Mouse (Mus musculus) layer of hippocampus, adult 18-20 months (tissue): ENCODE data around the gene Phf2. TPM values are rescaled to one million over a fixed set of nuclear protein-coding genes. Genes with fewer than 3 reads are reported as not detected.
A peak's percentile ranks its signal among the peaks of the same experiment; 100 is the strongest.

Experiments used
- DNase-seq, 2 experiments: peaks; one replicate each; pipeline ENCODE4 v3.0.0; 2022; ENCODE audit warnings: low spot score in 2 of 2
- total RNA-seq, 2 experiments: library from RNA; stranded (reverse); gene quantifications; 2 replicates each; pipeline ENCODE4 v1.2.3; 2021

The Phf2 gene
- total RNA-seq, 2 experiments from 2014 or later: 41.0 to 41.7 TPM

DNA sequence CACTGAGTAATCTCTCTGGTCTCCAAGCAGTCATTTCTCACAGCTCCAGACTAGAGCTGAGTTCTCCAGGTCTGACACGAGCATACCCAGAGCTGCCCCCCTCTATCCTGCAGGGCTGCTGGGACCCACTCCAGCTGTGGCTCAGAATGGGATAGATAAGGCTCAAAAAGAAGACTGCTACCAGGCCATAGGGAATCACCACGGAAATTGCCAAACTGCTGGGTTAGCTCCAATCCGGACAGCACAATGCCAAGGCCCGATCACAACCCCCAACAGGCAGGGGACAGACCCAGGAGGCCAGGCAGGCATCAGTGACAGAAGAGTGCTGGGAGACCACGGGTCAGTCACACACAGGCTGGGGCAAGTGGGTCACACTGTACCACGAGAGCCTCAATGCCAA lies 12.9 kb downstream of the Phf2 start:
- no peak for DNase-seq

DNA sequence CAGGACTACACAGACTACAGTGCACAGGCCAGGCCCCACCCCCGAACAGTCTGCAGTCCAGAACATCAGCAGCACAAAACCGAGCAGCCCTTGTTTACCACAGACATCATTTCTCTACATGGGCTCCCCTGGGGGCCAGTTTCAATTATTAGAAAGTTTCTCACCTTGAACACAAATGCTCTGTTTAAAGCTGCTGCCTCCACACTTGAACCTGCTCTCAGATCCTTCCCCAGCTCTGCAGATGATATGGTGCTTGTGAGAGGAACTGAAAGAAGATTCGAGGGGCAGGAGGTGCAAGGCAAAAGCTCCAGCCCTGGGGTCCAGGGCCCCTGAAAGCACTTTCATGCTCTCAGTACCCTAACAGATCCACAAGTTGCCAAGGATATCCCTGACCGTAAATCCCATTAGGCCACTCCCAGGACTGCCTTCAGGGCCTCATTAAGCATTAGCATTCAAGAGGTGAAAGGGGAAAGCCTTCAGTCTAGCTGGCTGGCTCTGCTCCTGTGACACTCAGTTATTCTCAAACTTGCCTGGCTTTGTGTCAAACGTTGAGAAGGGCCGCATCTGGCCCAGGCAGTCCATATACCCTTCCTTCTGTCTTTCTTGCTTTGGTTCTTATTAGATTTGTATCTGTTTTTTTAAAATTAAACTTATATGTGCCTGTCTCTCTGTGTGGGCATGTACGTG lies 13.5 kb downstream of the Phf2 start:
- no peak for DNase-seq

DNA sequence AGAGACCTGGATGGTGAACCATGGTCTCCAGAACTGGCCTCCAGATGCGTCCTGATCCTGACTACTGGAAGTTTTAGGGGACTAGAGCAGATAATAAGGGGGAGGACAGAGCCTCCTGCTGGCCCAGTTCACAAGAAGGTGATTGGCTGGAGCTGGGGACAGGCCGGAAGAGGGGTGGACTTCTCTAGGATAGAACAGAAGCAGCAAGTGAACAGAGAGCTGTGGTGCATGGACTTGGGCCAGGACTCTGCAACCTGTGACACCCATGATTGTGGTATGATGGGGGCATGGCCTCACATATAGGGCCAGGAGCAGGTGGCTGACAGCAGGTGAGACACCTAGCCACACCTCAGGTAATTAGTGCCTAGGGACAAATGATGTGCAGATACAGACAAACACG lies 17.0 kb downstream of the Phf2 start:
- no peak for DNase-seq

DNA sequence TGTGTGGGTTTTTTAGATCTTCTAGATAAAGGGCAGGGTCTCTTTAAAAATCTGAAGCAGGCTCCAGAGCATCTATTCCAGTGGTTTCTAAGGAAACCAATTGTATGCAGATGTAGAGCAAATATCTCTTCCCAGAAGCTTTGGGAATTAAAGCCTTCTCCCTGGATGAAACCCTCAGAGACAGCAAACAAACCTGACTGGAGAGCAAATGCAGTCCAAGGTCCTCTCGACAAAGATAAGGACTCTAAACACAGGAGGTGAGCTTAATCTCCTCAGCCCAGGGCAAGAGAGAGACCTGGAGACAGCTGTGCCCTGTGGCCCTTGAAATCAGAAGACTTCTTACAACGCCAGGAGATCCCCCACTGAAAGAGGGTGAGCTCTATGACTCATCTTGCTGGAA lies 17.4 kb downstream of the Phf2 start:
- DNase-seq: no peak

DNA sequence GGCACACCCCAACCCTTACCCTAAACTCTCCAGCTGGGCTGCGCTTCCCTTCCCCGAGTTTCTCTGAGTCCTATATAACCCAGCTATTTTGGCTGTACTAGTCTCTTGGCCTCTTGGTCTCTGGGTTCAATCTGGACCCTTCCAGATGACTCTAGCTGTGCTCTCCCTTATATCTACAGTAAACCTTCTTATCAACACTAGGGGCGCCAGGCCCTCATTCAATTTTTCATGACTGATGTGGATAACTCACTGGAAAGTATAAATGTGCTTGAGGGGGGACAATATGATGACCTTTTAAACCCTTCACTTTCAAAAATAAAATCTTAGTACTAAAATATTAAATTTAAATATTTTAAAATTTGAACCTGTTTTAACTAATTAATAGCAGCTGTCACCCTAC lies 18.1 kb downstream of the Phf2 start:
- no peak for DNase-seq

DNA sequence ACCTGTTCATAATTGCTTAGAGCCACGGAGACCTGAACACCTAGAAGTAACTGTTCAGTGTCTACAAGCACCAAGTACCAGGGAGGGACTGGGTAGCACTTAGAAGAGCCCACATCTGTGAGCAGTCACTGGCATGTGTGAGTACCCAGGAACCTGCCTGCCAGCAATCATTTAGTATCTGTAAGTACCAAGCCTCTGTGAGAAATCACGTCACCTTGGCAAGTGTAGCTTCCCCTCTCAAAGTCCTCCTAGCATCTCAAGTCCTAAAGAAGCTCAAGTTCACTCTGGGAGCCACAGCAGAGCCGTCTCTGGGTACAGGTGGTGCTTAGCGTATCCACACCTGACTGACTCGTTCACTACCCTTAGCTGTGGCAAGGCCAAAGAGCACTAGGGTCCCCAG lies 19.2 kb downstream of the Phf2 start:
- no peak for DNase-seq

DNA sequence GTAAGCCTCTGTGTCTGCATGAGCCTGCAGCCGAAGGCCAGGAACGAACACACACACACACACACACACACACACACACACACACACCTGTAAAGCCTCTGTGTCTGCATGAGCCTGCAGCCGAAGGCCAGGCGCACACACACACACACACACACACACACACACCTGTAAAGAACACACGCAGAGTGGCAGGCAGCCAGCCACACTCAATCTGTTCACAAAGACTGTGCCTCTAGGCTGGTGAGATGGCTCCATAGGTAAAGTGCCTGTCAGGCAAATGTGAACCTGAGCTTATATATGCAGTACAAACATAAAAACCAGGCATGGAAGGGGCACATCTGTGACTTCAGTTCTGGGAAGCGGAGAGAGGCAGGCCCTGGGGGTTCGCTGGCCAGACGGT lies 20.1 kb downstream of the Phf2 start:
- no peak for DNase-seq

DNA sequence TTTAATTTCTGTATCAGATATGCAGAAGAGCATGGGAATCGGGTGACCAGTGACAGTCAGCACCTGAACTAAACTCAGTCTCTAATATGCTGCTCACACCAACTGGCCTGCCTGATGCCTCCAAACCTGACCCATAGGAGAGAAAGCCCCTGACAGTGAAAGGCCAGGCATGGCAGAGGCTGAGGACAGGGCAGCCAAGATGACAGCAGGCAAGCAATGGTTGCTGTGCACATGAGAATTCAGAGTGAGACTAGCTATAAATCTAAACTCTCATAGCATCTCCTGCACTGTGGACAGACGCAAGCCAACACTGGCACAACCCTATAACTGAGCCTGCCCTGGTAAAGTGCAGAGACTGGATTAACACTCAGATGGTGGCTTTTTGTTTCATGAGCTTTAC lies 20.6 kb downstream of the Phf2 start:
- DNase-seq: no peak

DNA sequence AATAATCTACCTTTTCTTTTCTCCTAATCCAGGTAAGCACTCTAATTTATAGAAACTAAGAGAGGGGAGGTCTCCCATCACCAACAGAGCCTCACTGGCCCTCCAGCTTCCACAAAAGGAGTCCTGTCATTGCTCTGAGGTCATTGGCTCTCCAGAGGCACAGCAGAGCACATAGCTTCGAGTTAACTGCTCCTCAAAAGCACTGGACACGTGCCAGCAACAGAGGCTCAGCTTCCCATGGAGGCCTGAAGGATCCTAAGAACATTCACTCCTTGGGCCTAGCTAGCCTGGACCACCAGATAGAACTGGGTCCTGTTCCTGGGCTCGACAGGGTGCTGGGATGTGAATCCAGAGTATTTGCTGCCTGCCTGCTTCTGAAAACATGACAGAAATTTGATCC lies 21.8 kb downstream of the Phf2 start:
- DNase-seq: no peak

DNA sequence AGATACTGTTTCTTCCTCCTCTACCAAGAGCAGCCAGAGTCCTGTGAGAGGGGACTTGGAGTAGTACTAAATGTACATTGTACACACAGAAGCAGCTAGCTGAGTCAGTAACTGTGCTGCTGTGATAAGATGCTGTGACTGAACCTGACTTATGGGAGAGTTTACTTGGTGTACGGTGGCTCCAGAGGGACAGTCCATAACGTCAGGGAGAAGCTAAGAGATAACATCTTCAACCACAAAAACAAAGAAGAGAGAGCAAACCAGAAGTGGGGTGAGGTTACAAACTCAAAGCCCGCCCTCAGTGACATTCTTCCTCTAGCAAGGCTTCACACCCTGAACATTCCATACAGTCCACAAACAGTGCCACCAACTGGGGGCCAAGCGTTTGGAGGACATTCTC lies 25.6 kb downstream of the Phf2 start:
- no peak for DNase-seq

DNA sequence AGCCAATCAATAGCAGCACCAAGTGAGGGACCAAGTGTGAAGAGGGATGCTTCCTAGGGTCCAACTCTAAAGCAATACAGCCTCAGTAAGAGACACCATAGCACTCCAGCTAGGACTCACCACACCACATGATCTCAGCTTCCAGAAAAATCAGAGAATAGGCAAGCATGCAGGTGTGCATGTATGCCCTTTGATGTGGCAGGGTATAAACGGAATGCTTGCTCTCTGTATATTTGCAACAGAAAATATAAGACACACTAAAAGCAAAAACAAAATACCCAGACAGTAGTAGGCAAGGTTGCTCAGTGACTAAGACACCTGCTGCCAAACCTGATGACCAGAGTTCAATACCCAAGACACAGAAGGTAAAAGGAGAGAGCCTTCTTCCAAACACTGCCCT lies 27.4 kb downstream of the Phf2 start:
- no peak for DNase-seq

DNA sequence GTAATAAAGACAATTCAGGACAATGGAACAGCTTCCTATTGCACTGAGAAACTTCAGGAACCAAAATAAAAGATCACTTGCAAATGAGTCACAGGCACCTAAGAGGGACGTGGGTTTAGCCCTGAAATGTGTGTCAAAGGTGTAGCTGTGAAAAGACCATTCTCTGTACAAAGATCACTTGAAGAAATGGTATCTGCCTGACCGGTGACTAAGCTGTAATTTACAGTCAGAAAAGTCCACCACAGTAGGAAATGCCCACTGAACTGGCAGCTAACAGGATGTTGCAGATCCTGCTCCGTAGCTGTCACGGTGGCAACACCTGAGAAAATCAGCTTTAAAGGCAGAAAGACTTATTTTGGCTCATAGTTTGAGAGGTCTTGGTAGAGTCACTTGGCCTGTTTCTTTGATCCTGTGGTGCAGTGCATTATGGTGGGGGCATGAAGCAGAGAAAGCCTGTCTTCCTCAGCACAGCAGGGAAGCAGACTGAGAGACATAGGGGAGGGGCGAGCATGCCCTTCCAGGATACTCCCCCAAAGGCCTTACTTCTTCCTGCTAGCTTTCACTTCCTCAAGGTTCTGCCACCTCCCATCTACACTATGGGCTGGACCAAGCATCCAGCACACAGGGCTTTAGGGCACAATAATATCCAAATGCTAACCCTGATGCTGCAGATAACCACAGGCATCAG lies 28.9 kb downstream of the Phf2 start:
- no peak for DNase-seq

DNA sequence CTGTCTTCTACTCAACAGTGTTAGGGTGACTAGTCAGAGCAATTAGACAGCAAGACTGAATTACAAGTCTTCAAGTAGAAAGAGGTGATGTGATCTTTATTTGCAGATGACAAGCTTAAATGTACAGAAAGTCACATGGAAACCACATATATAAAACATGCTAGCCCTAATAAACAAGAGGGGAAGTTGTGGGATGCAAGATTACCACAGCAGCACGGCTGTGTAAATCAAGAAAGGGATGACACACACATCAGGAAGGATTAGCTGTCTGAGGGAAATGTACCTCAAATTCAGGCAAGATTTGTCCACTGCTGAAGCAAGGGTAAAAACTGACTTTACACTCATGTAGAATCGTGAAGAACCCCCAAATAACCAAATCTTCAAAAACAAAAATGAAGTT lies 32.6 kb downstream of the Phf2 start:
- no peak for DNase-seq

DNA sequence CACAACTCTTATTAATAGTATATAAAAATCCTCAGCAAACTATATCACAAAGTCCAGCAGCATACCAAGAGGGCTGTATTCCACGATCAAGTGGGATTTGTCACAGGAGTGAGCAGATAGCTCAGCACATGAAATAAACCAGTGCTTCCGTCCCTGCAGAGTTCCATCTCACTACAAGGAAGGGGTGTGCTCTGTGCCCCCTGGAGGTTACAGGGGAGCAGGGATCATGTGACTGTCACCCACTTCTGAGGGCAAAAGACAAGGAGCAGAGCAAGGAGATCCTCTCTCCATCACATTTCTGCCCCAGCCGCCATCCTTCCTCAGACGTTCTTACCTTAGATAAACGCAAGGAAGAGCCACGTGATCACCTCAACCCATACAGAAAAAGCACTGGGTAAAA lies 33.4 kb downstream of the Phf2 start:
- no peak for DNase-seq

DNA sequence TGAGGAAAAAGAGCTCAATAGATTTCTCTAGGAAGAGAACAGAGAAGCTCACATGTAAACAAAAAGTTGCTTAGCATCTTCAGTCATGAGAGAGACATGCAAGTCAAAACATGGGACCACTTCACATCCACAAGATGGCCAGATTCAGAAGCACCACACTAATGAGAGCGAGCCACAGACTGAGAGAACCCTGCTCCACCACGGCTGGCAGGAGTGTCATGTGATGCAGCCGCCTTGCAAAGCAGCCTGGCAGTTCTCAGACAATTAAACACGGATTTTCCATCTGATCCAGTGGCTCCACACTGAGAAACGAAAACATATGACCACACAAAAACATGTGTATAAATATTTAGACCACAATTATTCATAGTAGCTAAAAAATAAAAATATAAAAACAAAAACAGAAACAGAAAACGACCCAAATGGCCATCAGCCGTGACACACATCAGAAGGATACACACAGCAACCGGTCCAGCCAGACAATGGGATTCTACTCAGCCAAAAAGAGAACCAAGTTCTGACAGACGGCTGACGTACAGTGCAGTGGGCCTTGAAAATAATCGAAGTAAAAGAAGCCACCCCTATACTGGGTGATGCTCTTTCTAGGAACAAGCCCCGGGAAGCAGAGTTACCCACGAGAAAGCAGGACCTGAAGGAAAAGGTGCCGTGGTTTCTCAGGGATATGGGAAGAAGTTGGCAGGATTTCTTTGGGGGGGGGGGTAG lies 40.2 kb downstream of the Phf2 start:
- peak in 1 of 2 experiments; percentile 43 for DNase-seq

DNA sequence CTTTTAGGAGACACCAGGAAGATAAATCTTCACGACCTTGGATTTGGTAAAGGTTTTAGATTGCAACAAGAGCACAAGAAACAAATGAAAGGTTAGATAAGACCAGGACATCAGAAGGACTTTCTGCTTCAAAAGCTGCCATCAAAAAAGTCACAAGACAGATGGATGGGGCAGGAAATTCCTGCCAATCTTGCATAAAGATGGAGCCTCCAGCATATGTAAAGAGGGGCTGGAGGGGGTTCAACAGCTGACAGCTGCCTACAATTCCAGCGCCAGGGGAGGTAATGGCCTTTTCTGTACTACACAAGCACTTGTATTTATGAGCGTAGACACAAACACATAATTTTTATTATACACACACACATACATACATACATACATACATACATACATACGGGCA lies 41.1 kb downstream of the Phf2 start:
- DNase-seq: no peak

DNA sequence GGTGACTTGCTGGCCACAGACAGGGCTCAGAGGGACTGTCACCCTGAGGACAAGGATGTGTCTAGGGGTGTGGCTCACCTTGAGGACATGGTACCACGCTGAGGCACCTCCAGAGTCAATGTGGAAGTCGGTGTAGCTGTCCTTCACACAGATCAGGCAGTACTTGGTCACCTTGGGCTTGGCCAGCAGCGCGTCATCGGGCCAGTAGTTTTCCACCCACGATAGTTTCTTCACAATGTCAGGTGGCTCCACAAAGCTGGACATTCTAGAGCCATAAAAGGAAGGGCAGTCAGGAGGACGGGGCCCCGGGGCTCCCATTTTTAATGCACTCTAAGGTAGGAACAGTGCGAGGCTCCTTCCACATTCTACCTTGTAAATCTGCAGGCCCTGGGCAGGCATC lies 48.0 kb downstream of the Phf2 start:
- DNase-seq: no peak

DNA sequence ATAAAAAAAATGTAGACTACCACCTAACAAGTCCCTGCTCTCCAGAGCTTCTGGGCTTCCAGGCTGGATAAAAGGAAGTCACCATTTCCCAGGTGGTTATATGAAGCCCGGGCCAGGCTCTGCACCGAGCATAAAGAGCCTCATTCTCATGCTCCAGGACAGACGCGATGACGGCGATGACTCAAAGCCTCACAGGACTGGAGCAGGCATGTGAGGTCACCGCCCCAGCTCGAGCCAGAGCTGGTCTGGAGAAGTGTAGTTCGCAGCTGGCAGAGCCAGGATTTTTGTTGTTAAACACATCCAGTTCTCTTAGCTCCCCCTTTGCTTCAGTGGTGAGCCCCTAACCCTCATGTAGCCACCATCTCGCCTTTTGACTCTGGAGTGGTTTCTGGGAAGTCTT lies 48.6 kb downstream of the Phf2 start:
- DNase-seq: no peak

DNA sequence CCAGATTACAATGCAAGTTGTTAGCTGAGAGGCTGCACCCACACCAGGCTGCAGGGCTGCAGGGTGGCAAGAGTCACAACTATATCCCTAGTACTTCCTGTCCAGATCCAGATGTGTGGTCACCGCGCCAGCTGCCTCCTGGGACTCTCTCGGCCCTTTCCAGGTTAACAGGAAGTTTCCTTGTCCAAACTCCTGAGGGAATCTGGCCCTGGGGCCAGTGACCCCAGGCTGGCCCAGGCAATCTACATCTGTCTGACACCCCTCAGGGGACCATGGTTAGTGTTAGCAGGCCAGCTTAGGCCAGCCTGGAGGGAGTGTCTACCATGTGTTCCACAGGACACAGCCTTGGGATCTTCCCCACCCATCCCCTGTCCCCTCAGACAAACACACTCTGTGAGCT lies 51.8 kb downstream of the Phf2 start:
- no peak for DNase-seq

DNA sequence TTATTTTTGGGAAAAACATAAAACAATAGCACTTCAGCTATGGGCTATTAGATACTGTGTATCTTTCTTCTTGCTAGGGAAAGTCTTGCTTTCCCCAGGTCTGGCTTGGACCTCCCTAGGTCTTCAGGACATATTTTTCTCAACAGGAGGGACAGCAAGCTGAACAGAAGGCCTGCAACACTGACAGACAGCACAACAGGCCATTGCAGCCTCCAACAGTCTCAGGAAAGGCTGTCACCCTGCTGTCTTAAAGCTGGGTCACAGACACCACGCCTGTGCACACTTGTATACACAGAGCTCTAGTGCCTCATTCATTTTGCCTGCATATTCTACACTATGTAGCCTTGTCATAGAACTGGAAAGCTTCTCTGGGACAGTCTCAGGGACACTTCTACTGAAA lies 56.5 kb downstream of the Phf2 start:
- no peak for DNase-seq

DNA sequence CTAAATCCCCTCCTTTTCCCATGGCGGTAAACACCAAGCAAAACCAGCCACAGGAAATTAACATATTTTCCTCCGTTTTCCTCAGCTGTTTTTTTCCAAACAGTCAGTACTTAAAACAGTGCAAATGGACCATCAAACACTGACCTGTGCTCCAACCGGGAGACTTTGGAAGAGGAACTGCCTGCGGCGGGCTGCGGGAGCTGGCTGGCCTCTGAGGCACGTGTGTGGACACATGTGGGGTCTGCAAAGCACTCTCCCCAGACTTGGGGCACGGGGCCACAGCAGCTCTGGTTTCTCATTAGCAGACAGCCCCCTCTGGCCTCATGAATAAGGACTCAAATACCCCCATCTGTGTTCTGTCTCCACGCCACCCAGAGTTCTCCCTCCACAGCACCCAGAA lies 59.9 kb downstream of the Phf2 start:
- no peak for DNase-seq

DNA sequence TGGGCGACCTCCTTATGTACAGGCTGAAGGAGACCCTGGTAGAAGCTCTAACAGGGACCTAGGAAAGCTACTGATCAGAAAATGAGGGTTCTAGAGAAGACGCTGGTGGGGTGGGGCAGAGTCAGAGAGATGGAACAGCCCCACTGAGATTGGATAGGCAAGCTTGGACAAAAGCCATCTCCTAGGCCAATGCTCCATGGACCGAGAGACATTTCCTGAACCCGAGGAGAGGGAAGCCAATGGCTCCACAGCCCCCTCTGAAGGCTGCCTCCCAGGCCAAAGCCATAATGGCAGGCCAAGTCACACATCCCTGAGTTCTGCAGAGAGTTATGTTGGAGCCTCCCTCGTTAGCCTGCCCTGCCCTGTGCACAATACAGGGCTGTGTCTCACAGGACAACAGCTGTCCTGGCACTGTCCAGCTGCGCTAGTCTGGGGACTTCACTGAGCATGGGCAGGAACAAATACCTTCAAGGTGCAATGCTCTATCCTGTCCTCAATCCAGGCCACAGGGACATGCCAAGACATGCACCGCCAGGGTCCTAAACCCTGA lies 60.6 kb downstream of the Phf2 start:
- no peak for DNase-seq
